Comparison of ENCODE assay signal across 9 mouse cellular contexts in genomic region chr9:15015223-15015956, GRCm38 (mm10). TPM values are rescaled to one million over a fixed set of nuclear protein-coding genes. Genes with fewer than 3 reads are reported as not detected.
DNase-seq lines count a peak whose midpoint lies in the region; ATAC-seq and TF ChIP-seq lines count a peak whose summit lies in the region.
"Had no signal": no experiment of that assay in that cellular context is flagged by ENCODE, and none has a peak within 500 bp of the region (broad histone marks: within the 10 kb centered on the region; RNA-seq: fewer than 3 reads in every experiment).

No protein-coding gene starts in this region.

- peak; percentile 74 for ATAC-seq in hindbrain, embryonic 15.5 days (ENCODE audit: low FRiP score, low read depth)
- ATAC-seq in midbrain, embryonic 12.5 days (ENCODE audit: low FRiP score, low read depth), result peak; percentile 82

- no peak for TF ChIP-seq POLR2A in heart, adult 2 months (IDR thresholded peaks at IDR 0.05; ENCODE audit: insufficient read depth, low read depth, low read length)
- no peak for TF ChIP-seq POLR2A in brain, embryonic 14.5 days (IDR thresholded peaks at IDR 0.05; ENCODE audit: borderline replicate concordance, extremely low read depth, insufficient read depth, insufficient read length, poor library complexity, severe bottlenecking)

- H3K27me3 ChIP-seq in heart, adult 2 months (ENCODE audit: control insufficient read depth, insufficient read depth, low read length), result no peaks in the 10 kb centered on the region
- H3K27me3 ChIP-seq in hindbrain, embryonic 15.5 days, result no peaks in the 10 kb centered on the region
- no peaks in the 10 kb centered on the region for H3K27me3 ChIP-seq in midbrain, embryonic 12.5 days
- H3K27me3 ChIP-seq: liver, embryonic 15.5 days had no signal

- H3K9me3 ChIP-seq in hindbrain, embryonic 15.5 days, result no peaks in the 10 kb centered on the region
- H3K9me3 ChIP-seq in midbrain, embryonic 12.5 days, result no peaks in the 10 kb centered on the region
- H3K9me3 ChIP-seq: liver, embryonic 15.5 days had no signal

- intact Hi-C loops in heart, adult 2 months (cut with DNase I), result loop anchor here (1.0 to 5.0 kb wide), 3 partner anchors 148 to 241 kb away; no protein-coding TSS in a partner anchor
- intact Hi-C loops in heart, postnatal 25 days (cut with DNase I), result loop anchor here (1.0 to 10.0 kb wide), 3 partner anchors 148 to 501 kb away; no protein-coding TSS in a partner anchor

- H3K36me3 ChIP-seq in heart, adult 2 months (ENCODE audit: control insufficient read depth, insufficient read depth, low read length), result no peaks in the 10 kb centered on the region
- H3K36me3 ChIP-seq in hindbrain, embryonic 15.5 days, result 0 out of 2 replicates have a peak, but pooled peaks cover 5% of the 10 kb centered on the region
- H3K36me3 ChIP-seq in midbrain, embryonic 12.5 days, result peaks cover 38% of the 10 kb centered on the region
- H3K36me3 ChIP-seq: liver, embryonic 15.5 days had no signal

- no peaks in the 10 kb centered on the region for H3K4me1 ChIP-seq in heart, adult 2 months (ENCODE audit: control insufficient read depth, insufficient read depth, low read length)
- no peaks in the 10 kb centered on the region for H3K4me1 ChIP-seq in hindbrain, embryonic 15.5 days (replicated peaks)
- no peaks in the 10 kb centered on the region for H3K4me1 ChIP-seq in midbrain, embryonic 12.5 days

- no peak overlapping the region for H3K4me3 ChIP-seq in heart, adult 2 months
- no peak overlapping the region for H3K4me3 ChIP-seq in hindbrain, embryonic 15.5 days
- no peak overlapping the region for H3K4me3 ChIP-seq in midbrain, embryonic 12.5 days
- H3K4me3 ChIP-seq: liver, embryonic 15.5 days had no signal

- DNase-seq in heart, adult 2 months, result peak; percentile 42 to 45
- no peak for DNase-seq in heart, postnatal 25 days (ENCODE audit: low spot score)
- peak; percentile 90 for DNase-seq in brain, embryonic 14.5 days (ENCODE audit: low read depth)
- DNase-seq in fibroblast of lung, adult 2 months (ENCODE audit: low read depth), result peak; percentile 39
- peak; percentile 72 for DNase-seq in left cerebral cortex, adult 11 months (ENCODE audit: low spot score)
- DNase-seq in skeletal muscle tissue, adult 2 months (ENCODE audit: low read depth, low spot score), result peak; percentile 60

- no peak overlapping the region for H3K4me2 ChIP-seq in hindbrain, embryonic 15.5 days
- no peak overlapping the region for H3K4me2 ChIP-seq in midbrain, embryonic 12.5 days (replicated peaks)
- H3K4me2 ChIP-seq: liver, embryonic 15.5 days had no signal

- no peak overlapping the region for H3K27ac ChIP-seq in heart, adult 2 months
- no peak overlapping the region for H3K27ac ChIP-seq in hindbrain, embryonic 15.5 days (replicated peaks)
- H3K27ac ChIP-seq in midbrain, embryonic 12.5 days (replicated peaks), result no peak overlapping the region
- H3K27ac ChIP-seq: liver, embryonic 15.5 days had no signal

- WGBS in heart, adult 2 months, result 49% methylated on average over 7 of the region's 7 CpGs
- 56% methylated on average over 7 of the region's 7 CpGs for WGBS in hindbrain, embryonic 15.5 days
- 55% methylated on average over 7 of the region's 7 CpGs for WGBS in midbrain, embryonic 12.5 days

- no peaks in the 10 kb centered on the region for H3K79me2 ChIP-seq in heart, adult 2 months (replicated peaks; ENCODE audit: control insufficient read depth, insufficient read depth, low read length)

- TF ChIP-seq CTCF in heart, adult 2 months (IDR thresholded peaks at IDR 0.05), result no peak; the same call in 1 of the 2 replicates
- peak; percentile 87; the same call in 1 of the 2 replicates for TF ChIP-seq CTCF in brain, embryonic 14.5 days (IDR thresholded peaks at IDR 0.05; ENCODE audit: borderline replicate concordance, extremely low read depth, insufficient read depth, insufficient read length)

- H3K9ac ChIP-seq in heart, adult 2 months (ENCODE audit: low read depth, low read length), result no peak overlapping the region
- H3K9ac ChIP-seq in hindbrain, embryonic 15.5 days, result no peak overlapping the region
- no peak overlapping the region for H3K9ac ChIP-seq in midbrain, embryonic 12.5 days (replicated peaks)
- H3K9ac ChIP-seq: liver, embryonic 15.5 days had no signal

- TF ChIP-seq EP300 in heart, adult 2 months (IDR thresholded peaks at IDR 0.05; ENCODE audit: insufficient read depth, low read depth, low read length), result no peak

RNA-seq across cellular contexts. Expression of gene Panx1, which starts 29.9 kb away (rescaled TPM):
- 1 to 10 TPM; 3.8 to 4.5 TPM for total RNA-seq in heart, adult 2 months (2021)
- 5.6 and 6.0 TPM in 2 replicates for polyA plus RNA-seq in heart, adult 2 months (2012; rRNA removed)
- total RNA-seq in heart, postnatal 25 days (2021), result 1 to 10 TPM; 3.8 to 4.7 TPM
- 177 and 179 TPM in 2 replicates for polyA plus RNA-seq in brain, embryonic 14.5 days (2012; rRNA removed)
- polyA plus RNA-seq in hindbrain, embryonic 15.5 days (2015; fragmentation: Nextera tagmentation; extraction: Ambion mirVana), result 171 and 184 TPM in 2 replicates
- 112 and 117 TPM in 2 replicates for polyA plus RNA-seq in midbrain, embryonic 12.5 days (2016; fragmentation: Nextera tagmentation; extraction: Ambion mirVana)

Comparison
In these comparisons a context has a peak if more than half of its experiments do, and no peak if none do; other contexts are left out.
1. RNA of gene Panx1, which starts 29.9 kb away (polyA plus RNA-seq): 171 to 184 TPM in hindbrain, embryonic 15.5 days, 177 to 179 TPM in brain, embryonic 14.5 days and 112 to 117 TPM in midbrain, embryonic 12.5 days; 5.6 to 6.0 TPM in heart, adult 2 months; every median in the first group is over 10 times any median in the second.